Mouse (Mus musculus): ENCODE results near the gene Selenoh.

DNA sequence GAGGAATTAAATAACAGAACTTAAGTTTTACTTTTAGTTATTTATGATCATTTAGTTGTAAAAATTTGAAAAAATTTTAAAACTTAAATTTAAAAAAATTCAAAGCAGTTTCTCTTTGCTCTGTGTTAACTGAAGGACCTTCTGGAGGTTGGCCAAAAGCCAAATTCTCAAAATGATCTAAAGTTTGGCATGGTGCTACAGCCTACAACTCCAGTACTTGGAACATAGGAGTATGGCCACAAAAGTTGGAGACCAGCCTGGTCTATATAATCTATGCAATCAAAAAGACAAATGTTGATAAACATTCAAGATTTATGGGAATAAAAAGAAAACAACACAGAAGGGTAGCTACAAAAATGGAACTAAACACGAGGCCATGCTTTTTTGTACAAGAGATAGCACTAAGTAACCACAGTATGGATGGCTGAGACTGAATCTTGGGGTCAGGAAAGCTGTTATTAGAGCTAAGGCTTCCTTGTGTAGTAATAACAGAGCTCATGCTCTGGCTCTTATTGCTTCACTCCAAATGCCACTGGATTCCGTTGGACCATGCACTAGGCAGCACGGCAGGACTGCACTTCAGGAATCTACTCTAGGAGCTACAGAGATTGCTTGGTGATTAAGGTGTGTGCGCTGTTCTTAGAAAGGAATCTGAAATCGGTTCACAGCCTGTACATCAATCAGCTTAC, 24.6 kb upstream of the Selenoh start:
- no peak for TF ChIP-seq CTCF (IDR thresholded peaks at IDR 0.05; ENCODE audit: low read depth)
- no peak for TF ChIP-seq EP300 (optimal IDR thresholded peaks at IDR 0.05)
